Mouse (Mus musculus) spleen, postnatal 36 days (tissue): ENCODE data around the gene Ino80b.

ENCODE experiments used
- DNase-seq, 2 experiments: peaks; one replicate each; pipeline ENCODE4 v3.0.0; 2022; ENCODE audit warnings: low spot score in 2 of 2, mixed read lengths in 1 of 2

Ino80b gene

DNA sequence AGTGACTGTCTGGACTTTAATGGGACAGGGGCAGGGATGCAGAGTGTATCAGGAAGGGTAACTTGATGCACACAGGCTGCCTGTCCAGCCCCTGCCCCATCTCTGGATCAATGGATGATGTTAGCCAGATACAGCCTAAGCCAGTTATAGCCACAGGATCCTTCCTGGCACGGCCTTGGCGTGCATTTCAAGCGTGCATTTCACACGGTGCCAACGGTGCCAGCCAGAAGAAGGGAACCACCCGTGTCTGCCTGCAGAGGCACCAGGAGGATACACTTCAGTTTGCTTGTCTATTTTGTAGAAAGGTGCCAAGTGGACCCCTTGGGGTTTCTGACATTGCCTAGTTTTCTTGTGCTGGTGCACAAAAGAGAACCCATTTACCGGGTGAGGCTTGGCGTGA is 14.8 kb upstream of the Ino80b start:
- DNase-seq, result no peak

DNA sequence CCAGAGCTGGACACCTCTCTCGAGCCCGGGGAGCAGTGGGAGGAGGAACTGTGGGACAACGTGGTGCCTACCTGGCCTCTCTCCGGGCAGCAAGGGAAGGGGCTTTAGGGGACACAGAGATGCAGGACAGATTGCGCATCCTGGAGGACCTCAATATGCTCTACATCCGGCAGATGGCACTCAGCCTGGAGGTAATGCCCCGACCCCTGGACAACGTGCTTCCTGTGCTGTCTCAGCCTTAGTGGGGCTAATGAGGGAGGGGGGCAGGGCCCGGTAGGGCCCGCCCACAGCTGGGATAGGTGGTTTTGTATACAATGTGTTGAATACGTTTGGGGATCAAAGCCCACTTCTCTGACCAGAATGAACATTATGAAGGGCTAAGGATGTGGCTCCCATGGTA is 12.8 kb upstream of the Ino80b start:
- DNase-seq, result no peak

DNA sequence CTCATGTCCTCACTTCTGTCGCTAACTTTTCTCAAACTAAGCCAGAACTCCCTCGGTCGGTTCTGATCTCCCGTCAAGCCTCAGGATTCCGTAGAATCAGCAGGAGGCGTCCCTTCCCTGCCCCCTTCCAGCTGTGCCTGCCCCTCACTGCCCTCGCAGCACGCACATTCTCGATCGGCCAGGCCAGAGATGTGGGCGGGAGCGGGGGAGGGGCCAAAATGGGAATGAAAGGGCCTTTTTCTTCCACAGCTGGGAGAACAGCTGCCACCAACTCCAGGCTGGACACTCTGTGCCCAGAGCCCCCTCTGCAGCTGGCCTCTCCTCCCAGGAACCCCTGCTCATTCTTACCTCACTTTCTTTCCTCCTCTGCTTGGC is 12.3 kb upstream of the Ino80b start:
- no peak for DNase-seq

- DNase-seq, result no peak
These were observed 11.8 kb upstream of the Ino80b start for GRCm38 (mm10) chr6:83136881-83137575.

DNA sequence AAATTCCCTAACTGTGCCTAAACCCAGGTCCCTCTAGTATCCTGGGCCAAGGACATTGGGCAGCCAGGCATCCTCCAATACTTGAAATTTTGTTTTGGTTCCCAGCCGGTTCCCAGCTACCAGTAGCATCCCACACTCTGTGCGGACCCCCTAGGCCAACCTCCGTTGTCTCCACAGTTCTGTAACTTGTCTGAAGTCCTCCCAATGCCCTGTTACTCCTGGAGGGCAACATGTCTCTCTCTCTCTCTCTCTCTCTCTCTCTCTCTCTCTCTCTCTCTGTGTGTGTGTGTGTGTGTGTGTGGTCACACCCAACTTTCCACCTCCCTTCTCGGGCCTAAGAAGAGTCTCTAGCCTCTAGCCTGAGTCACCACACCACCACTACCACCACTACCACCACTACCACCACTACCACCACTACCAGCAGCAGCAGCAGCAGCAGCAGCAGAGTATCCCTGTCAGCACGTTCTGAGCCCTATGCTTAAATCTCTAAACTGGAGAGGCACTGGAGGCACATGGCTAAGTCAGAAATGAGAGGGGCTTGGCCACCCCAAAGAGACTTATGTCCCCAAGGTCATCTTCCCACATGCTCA is 11.2 kb upstream of the Ino80b start:
- no peak for DNase-seq

GRCm38 (mm10) chr6:83135571-83136161 is 10.4 kb upstream of the Ino80b start:
- DNase-seq, result no peak

DNA sequence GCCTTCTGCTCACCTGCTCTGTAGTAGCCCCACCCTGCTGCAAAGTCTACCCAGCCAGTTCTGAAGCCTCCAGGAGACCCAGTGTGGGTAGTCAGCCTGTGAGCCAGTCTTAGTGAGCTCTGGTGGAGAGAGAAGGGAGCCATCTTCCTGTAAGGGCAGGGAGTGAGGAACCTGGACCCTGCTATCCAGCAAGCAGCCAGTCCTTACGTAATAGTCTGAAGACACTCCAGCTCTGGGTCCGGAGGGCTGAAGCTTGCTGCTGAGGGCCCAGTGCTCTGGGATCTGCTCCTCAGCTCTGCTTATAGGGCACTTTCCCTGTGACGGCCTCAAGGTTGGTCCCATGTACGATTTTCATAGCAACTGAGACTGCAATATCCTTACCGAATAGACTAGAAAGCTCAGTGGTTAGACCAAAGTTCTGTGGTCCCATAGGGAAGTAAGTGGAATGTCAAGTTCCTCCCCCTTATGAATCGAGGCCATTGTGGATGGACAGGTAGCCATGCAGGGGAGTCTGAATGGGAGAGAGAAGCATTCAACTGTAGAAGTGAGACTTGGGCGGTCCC is 9.8 kb upstream of the Ino80b start, which contains the start of gene Rtkn:
Gene Rtkn, plus strand, starts transcription at position 513 of the 563 bp plus-strand sequence.
- no peak for DNase-seq

GRCm38 (mm10) chr6:83134226-83134625 is 9.0 kb upstream of the Ino80b start:
- no peak for DNase-seq

GRCm38 (mm10) chr6:83132176-83132919 is 7.1 kb upstream of the Ino80b start:
- no peak for DNase-seq

- DNase-seq, result no peak
These were observed 6.3 kb upstream of the Ino80b start for GRCm38 (mm10) chr6:83131469-83132034.

GRCm38 (mm10) chr6:83127419-83127818 is 2.2 kb upstream of the Ino80b start:
- no peak for DNase-seq

DNA sequence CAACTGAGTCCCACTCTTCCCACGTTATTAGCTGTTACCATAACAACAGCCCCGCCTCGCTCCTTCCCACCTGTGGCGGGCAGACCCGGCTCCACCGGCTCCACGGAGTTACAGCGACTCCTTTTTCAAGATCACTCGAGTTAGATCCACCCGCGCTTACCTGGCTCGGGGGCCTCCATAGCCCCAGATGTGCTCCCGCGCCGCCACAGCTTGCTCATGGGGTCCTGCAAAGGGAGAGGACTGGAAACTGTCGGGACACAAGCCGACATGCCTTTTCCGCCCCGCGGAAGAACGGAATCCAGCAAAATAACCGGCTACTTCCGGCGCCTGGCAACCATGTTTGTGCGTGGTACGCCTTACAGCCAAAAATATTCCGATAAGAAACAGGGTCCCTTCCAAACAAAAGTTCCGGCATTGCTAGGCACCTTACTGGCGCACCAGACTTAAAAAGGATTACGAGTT is 349 bp downstream of the Ino80b start:
- peak; percentile 91 to 93 for DNase-seq

DNA sequence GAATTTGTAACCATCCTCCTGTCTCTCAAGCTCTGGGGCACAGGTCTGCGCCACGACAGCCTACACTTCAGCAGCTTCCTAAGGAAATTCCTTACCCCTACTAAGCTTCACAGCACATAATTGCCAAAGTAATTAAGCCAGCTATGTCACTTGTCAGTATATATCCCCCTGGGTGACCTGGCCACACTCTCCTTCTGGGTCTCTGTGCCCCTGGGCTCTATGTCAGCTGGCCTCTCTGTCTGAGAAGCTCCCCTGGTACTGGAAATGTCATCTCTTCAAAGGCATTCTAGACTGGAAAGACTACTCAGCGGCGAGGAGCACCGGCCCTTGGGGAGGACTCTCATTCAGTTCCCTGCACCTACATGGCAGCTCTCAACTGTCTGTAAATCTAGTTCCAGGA is 2.3 kb downstream of the Ino80b start:
- DNase-seq, result no peak

GRCm38 (mm10) chr6:83121863-83122710 is 3.1 kb downstream of the Ino80b start:
- no peak for DNase-seq

DNA sequence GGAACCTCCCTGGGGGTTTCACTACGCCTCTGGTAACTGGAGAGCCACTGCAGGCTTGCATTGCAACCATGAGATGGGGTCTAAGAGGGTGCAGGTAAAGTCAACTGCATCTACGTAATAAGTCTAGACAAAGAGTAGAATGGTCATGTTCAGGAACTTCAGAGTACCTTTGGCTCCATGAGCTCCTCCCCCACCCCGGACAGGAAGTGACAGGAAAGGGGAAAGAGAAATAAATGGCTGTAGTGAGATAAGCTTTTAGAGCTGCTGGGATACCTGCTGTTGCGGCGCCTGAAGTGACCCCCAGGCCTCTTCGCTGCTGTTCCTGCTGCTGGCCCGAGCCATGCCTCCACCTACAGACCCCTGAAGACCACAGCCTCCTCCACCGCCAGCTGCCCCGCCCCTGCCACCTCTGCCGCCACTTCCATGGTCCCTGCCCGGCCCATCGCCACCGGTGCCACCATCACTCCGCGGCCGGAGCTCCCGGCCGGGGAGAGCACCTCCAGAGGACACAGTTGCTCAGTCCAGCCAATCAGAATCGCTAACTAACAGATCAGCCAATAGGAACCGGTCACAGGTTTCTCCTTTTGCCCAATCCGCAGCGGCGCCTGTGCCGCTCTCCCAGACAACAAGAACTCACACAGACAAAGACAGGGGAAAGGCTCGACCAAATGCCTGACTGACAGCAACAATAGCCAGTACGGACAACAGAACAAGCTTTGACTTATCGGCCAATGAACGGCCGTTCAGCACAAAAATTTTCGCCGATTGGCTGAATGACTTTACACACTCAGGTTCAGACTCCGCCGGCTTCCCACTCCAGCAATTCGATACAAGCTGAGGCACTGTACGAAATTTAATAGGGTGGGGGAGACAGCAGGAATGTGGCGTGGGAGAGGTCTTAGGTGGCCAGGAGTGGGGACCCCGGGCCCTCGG is 4.0 kb downstream of the Ino80b start, which contains the start of gene Wbp1:
Gene Wbp1, minus strand, starts transcription at position 630 of the 933 bp plus-strand sequence.
- peak; percentile 97 to 98 for DNase-seq

GRCm38 (mm10) chr6:83119734-83120051 is 5.5 kb downstream of the Ino80b start:
- DNase-seq, result no peak

- DNase-seq, result no peak
These were observed 6.2 kb downstream of the Ino80b start for GRCm38 (mm10) chr6:83118825-83119733.

DNA sequence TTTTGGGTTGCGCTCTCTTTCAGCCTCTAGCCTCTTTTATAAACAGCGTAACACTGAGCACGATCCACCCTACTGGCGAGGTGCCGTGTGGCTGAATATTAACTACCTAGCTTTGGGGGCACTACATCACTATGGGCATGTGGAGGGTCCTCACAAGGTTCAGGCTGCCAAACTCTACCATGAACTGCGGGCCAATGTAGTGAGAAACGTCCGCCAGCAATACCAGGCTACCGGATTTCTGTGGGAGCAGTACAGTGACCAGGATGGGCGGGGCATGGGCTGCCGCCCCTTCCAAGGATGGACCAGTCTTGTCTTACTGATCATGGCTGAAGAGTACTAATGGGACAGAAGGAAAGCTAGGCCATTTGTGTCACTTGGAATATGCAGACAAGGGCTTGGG is 6.9 kb downstream of the Ino80b start:
- no peak for DNase-seq

DNA sequence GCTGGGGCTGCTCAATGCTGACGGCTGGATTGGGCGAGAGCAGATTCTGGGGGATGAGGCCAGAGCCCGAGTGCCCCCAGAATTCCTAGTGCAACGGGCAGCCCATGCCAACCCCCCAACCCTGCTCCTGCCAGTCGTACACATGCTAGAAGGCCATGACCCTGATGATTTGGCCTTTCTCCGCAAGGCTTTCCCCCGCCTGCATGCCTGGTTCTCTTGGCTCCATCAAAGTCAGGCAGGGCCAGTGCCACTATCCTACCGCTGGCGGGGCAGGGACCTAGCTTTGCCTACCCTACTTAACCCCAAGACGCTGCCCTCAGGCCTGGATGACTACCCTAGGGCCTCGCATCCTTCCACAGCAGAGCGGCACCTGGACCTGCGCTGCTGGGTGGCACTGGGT is 7.6 kb downstream of the Ino80b start:
- no peak for DNase-seq
